Mouse (Mus musculus): ENCODE results near the gene Zc3h7a. TPM values are rescaled to one million over a fixed set of nuclear protein-coding genes. Genes with fewer than 3 reads are reported as not detected.
"Not testable (repeated sequence)": the region's sequence is repeated elsewhere in the genome, so short reads cannot be mapped to it uniquely, and the experiment has no call there.

Gene Zc3h7a
- polyA plus RNA-seq, 2 experiments from 2014 or later = 255 to 363 TPM

- ATAC-seq = not testable (repeated sequence)
Observed at GRCm38 (mm10) chr16:11143706-11144483, 32.3 kb downstream of the Zc3h7a start.

GRCm38 (mm10) chr16:11134348-11135344, 41.5 kb downstream of the Zc3h7a start, which contains the start of gene Txndc11:
Gene Txndc11 (minus strand): TSS chr16:11134650.
- peak; percentile 91 for ATAC-seq

- ATAC-seq = no peak
Observed at GRCm38 (mm10) chr16:11133476-11134347, 42.5 kb downstream of the Zc3h7a start.

GRCm38 (mm10) chr16:11132839-11133238, 43.4 kb downstream of the Zc3h7a start:
- ATAC-seq = no peak

GRCm38 (mm10) chr16:11128301-11128700, 47.9 kb downstream of the Zc3h7a start:
- no peak for ATAC-seq

GRCm38 (mm10) chr16:11125371-11125770, 50.8 kb downstream of the Zc3h7a start:
- no peak for ATAC-seq

- ATAC-seq = no peak
Observed at GRCm38 (mm10) chr16:11124110-11124509, 52.1 kb downstream of the Zc3h7a start.

GRCm38 (mm10) chr16:11122625-11123024, 53.6 kb downstream of the Zc3h7a start:
- no peak for ATAC-seq

- peak; percentile 76 for ATAC-seq
Observed at GRCm38 (mm10) chr16:11109198-11109740, 66.9 kb downstream of the Zc3h7a start.

GRCm38 (mm10) chr16:11104905-11105304, 71.3 kb downstream of the Zc3h7a start:
- peak; percentile 45 for ATAC-seq

- ATAC-seq = no peak
Observed at GRCm38 (mm10) chr16:11097301-11097700, 78.9 kb downstream of the Zc3h7a start.

- ATAC-seq = no peak
Observed at GRCm38 (mm10) chr16:11093717-11094386, 82.3 kb downstream of the Zc3h7a start.

GRCm38 (mm10) chr16:11092523-11092922, 83.7 kb downstream of the Zc3h7a start:
- no peak for ATAC-seq

GRCm38 (mm10) chr16:11092061-11092460, 84.1 kb downstream of the Zc3h7a start:
- ATAC-seq = no peak

- no peak for ATAC-seq
Observed at GRCm38 (mm10) chr16:11090836-11091570, 85.2 kb downstream of the Zc3h7a start.

- ATAC-seq = no peak
Observed at GRCm38 (mm10) chr16:11086856-11087588, 89.2 kb downstream of the Zc3h7a start.
